Mouse (Mus musculus): ENCODE measurements around the gene Maml3. TPM values are rescaled to one million over a fixed set of nuclear protein-coding genes. Genes with fewer than 3 reads are reported as not detected.

The Maml3 gene
- total RNA-seq, 1 experiment: 1.2 TPM

- Histone ChIP-seq H3K36me3 (ENCODE audit: control insufficient read depth, insufficient read depth, low read length, poor library complexity, severe bottlenecking) (no peaks in the 10 kb centered on the region), H3K27ac (ENCODE audit: insufficient read depth, low read depth, low read length, poor library complexity, severe bottlenecking) (no peak overlapping the region), H3K9me3 (ENCODE audit: control insufficient read depth, insufficient read depth, low read depth, low read length) (no peaks in the 10 kb centered on the region), H3K9ac (ENCODE audit: insufficient read depth, low read depth, low read length, poor library complexity, severe bottlenecking) (no peak overlapping the region), H3K4me1 (ENCODE audit: control insufficient read depth in 2 of 2, insufficient read depth in 2 of 2, low read length in 2 of 2, poor library complexity in 1 of 2) (peaks cover 0 to 8% of the 10 kb centered on the region in 2 experiments; a peak in 3 of 4 replicates), H3K4me3 (ENCODE audit: insufficient read depth in 1 of 2, low read depth in 1 of 2, low read length in 2 of 2, poor library complexity in 1 of 2, severe bottlenecking in 1 of 2) (no peak overlapping the region)
- in situ Hi-C loops (cut with MboI; ENCODE audit: low sequenced_read_pairs in 2 of 2, unreplicated experiment in 2 of 2): no loop called here
- no peak for DNase-seq (ENCODE audit: low read depth, low spot score)
- TF ChIP-seq ZC3H11A (IDR thresholded peaks at IDR 0.05; ENCODE audit: borderline replicate concordance, low read depth, low read length) (no peak), MAFK (IDR thresholded peaks at IDR 0.05; ENCODE audit: insufficient read depth, low read depth, low read length) (no peak), ZNF384 (IDR thresholded peaks at IDR 0.05; ENCODE audit: low read depth, low read length) (no peak), CHD2 (IDR thresholded peaks at IDR 0.05; ENCODE audit: low read depth, low read length) (no peak), HCFC1 (IDR thresholded peaks at IDR 0.05; ENCODE audit: borderline replicate concordance, insufficient read depth, low read length) (no peak)
Measured at GRCm38 (mm10) chr3:51904357-51904855, 200.5 kb downstream of the Maml3 start.

- TF ChIP-seq HCFC1 (IDR thresholded peaks at IDR 0.05; ENCODE audit: borderline replicate concordance, insufficient read depth, low read length): no peak
- no peak for TF ChIP-seq MAFK (IDR thresholded peaks at IDR 0.05; ENCODE audit: insufficient read depth, low read depth, low read length)
- no peak for TF ChIP-seq ZC3H11A (IDR thresholded peaks at IDR 0.05; ENCODE audit: borderline replicate concordance, low read depth, low read length)
- Histone ChIP-seq H3K4me3 (ENCODE audit: insufficient read depth in 1 of 2, low read depth in 1 of 2, low read length in 2 of 2, poor library complexity in 1 of 2, severe bottlenecking in 1 of 2) (no peak overlapping the region), H3K36me3 (ENCODE audit: control insufficient read depth, insufficient read depth, low read length, poor library complexity, severe bottlenecking) (no peaks in the 10 kb centered on the region), H3K9me3 (ENCODE audit: control insufficient read depth, insufficient read depth, low read depth, low read length) (no peaks in the 10 kb centered on the region), H3K4me1 (ENCODE audit: control insufficient read depth in 2 of 2, insufficient read depth in 2 of 2, low read length in 2 of 2, poor library complexity in 1 of 2) (no peaks in the 10 kb centered on the region), H3K27ac (ENCODE audit: insufficient read depth, low read depth, low read length, poor library complexity, severe bottlenecking) (no peak overlapping the region), H3K9ac (ENCODE audit: insufficient read depth, low read depth, low read length, poor library complexity, severe bottlenecking) (no peak overlapping the region)
- in situ Hi-C loops (cut with MboI; ENCODE audit: low sequenced_read_pairs in 2 of 2, unreplicated experiment in 2 of 2): no loop called here
- DNase-seq (ENCODE audit: low read depth, low spot score): no peak
Measured at GRCm38 (mm10) chr3:51901151-51901550, 203.7 kb downstream of the Maml3 start.

GRCm38 (mm10) chr3:51894514-51894913 lies 210.4 kb downstream of the Maml3 start:
- Histone ChIP-seq H3K9ac (ENCODE audit: insufficient read depth, low read depth, low read length, poor library complexity, severe bottlenecking) (no peak overlapping the region), H3K4me1 (ENCODE audit: control insufficient read depth in 2 of 2, insufficient read depth in 2 of 2, low read length in 2 of 2, poor library complexity in 1 of 2) (no peaks in the 10 kb centered on the region), H3K9me3 (ENCODE audit: control insufficient read depth, insufficient read depth, low read depth, low read length) (no peaks in the 10 kb centered on the region), H3K36me3 (ENCODE audit: control insufficient read depth, insufficient read depth, low read length, poor library complexity, severe bottlenecking) (no peaks in the 10 kb centered on the region), H3K27ac (ENCODE audit: insufficient read depth, low read depth, low read length, poor library complexity, severe bottlenecking) (no peak overlapping the region), H3K4me3 (ENCODE audit: insufficient read depth in 1 of 2, low read depth in 1 of 2, low read length in 2 of 2, poor library complexity in 1 of 2, severe bottlenecking in 1 of 2) (no peak overlapping the region)
- in situ Hi-C loops (cut with MboI; ENCODE audit: low sequenced_read_pairs in 2 of 2, unreplicated experiment in 2 of 2): no loop called here
- DNase-seq (ENCODE audit: low read depth, low spot score): peak; percentile 30
- TF ChIP-seq ZC3H11A (IDR thresholded peaks at IDR 0.05; ENCODE audit: borderline replicate concordance, low read depth, low read length) (0 out of 2 replicates have a peak, but pooled peaks have one; percentile 19), MAFK (IDR thresholded peaks at IDR 0.05; ENCODE audit: insufficient read depth, low read depth, low read length) (no peak)

- in situ Hi-C loops (cut with MboI; ENCODE audit: low sequenced_read_pairs in 2 of 2, unreplicated experiment in 2 of 2): no loop called here
- no peak for DNase-seq (ENCODE audit: low read depth, low spot score)
- peaks cover 0 to 9% of the 10 kb centered on the region in 2 experiments; a peak in 1 of 4 replicates for H3K4me1 ChIP-seq (ENCODE audit: control insufficient read depth in 2 of 2, insufficient read depth in 2 of 2, low read length in 2 of 2, poor library complexity in 1 of 2)
- no peak overlapping the region for H3K27ac ChIP-seq (ENCODE audit: insufficient read depth, low read depth, low read length, poor library complexity, severe bottlenecking)
- no peak overlapping the region for H3K9ac ChIP-seq (ENCODE audit: insufficient read depth, low read depth, low read length, poor library complexity, severe bottlenecking)
- TF ChIP-seq MAFK (IDR thresholded peaks at IDR 0.05; ENCODE audit: insufficient read depth, low read depth, low read length) (no peak), HCFC1 (IDR thresholded peaks at IDR 0.05; ENCODE audit: borderline replicate concordance, insufficient read depth, low read length) (no peak), CHD2 (IDR thresholded peaks at IDR 0.05; ENCODE audit: low read depth, low read length) (no peak), ZNF384 (IDR thresholded peaks at IDR 0.05; ENCODE audit: low read depth, low read length) (no peak), ZC3H11A (IDR thresholded peaks at IDR 0.05; ENCODE audit: borderline replicate concordance, low read depth, low read length) (no peak)
- H3K36me3 ChIP-seq (ENCODE audit: control insufficient read depth, insufficient read depth, low read length, poor library complexity, severe bottlenecking): no peaks in the 10 kb centered on the region
- H3K4me3 ChIP-seq (ENCODE audit: insufficient read depth in 1 of 2, low read depth in 1 of 2, low read length in 2 of 2, poor library complexity in 1 of 2, severe bottlenecking in 1 of 2): no peak overlapping the region
- no peaks in the 10 kb centered on the region for H3K9me3 ChIP-seq (ENCODE audit: control insufficient read depth, insufficient read depth, low read depth, low read length)
Measured at GRCm38 (mm10) chr3:51891562-51892119, 213.2 kb downstream of the Maml3 start.

- Histone ChIP-seq H3K9ac (ENCODE audit: insufficient read depth, low read depth, low read length, poor library complexity, severe bottlenecking) (no peak overlapping the region), H3K4me3 (ENCODE audit: insufficient read depth in 1 of 2, low read depth in 1 of 2, low read length in 2 of 2, poor library complexity in 1 of 2, severe bottlenecking in 1 of 2) (no peak overlapping the region), H3K27ac (ENCODE audit: insufficient read depth, low read depth, low read length, poor library complexity, severe bottlenecking) (no peak overlapping the region), H3K36me3 (ENCODE audit: control insufficient read depth, insufficient read depth, low read length, poor library complexity, severe bottlenecking) (no peaks in the 10 kb centered on the region), H3K4me1 (ENCODE audit: control insufficient read depth in 2 of 2, insufficient read depth in 2 of 2, low read length in 2 of 2, poor library complexity in 1 of 2) (peaks cover 0 to 9% of the 10 kb centered on the region in 2 experiments; a peak in 1 of 4 replicates), H3K9me3 (ENCODE audit: control insufficient read depth, insufficient read depth, low read depth, low read length) (no peaks in the 10 kb centered on the region)
- in situ Hi-C loops (cut with MboI; ENCODE audit: low sequenced_read_pairs in 2 of 2, unreplicated experiment in 2 of 2): no loop called here
- no peak for DNase-seq (ENCODE audit: low read depth, low spot score)
- TF ChIP-seq ZNF384 (IDR thresholded peaks at IDR 0.05; ENCODE audit: low read depth, low read length) (no peak), MAFK (IDR thresholded peaks at IDR 0.05; ENCODE audit: insufficient read depth, low read depth, low read length) (no peak), HCFC1 (IDR thresholded peaks at IDR 0.05; ENCODE audit: borderline replicate concordance, insufficient read depth, low read length) (no peak), ZC3H11A (IDR thresholded peaks at IDR 0.05; ENCODE audit: borderline replicate concordance, low read depth, low read length) (no peak), CHD2 (IDR thresholded peaks at IDR 0.05; ENCODE audit: low read depth, low read length) (no peak)
Measured at GRCm38 (mm10) chr3:51890181-51890580, 214.7 kb downstream of the Maml3 start.

All from ES-E14 (cell line).